Mouse (Mus musculus) hindbrain, embryonic 10.5 days (tissue): Measurements from ENCODE around the gene Os9. TPM values are rescaled to one million over a fixed set of nuclear protein-coding genes. Genes with fewer than 3 reads are reported as not detected.
A peak's percentile ranks its signal among the peaks of the same experiment; 100 is the strongest.

ENCODE experiments used
- DNase-seq: peaks from one replicate; pipeline ENCODE4 v3.0.0-alpha.2; 2017; ENCODE audit warnings: low spot score
- H3K27ac ChIP-seq: fragments of 300-500 bp; sonication (generic); 2 replicates; pipeline ENCODE4 v1.5.1; 2016; ENCODE audit warnings: mild to moderate bottlenecking, moderate library complexity
- H3K27me3 ChIP-seq: fragments of 300-500 bp; sonication (generic); 2 replicates; pipeline ENCODE4 v1.6.1; 2016; ENCODE audit warnings: mild to moderate bottlenecking; ENCODE audit not compliant: poor library complexity, insufficient read depth, severe bottlenecking
- H3K36me3 ChIP-seq: fragments of 300-500 bp; sonication (generic); 2 replicates; pipeline ENCODE4 v1.6.1; 2016; ENCODE audit warnings: mild to moderate bottlenecking, moderate library complexity
- H3K4me1 ChIP-seq: fragments of 300-500 bp; sonication (generic); replicated peaks from 2 replicates; pipeline ENCODE4 v1.6.1; 2016; ENCODE audit warnings: mild to moderate bottlenecking
- H3K4me3 ChIP-seq: fragments of 300-500 bp; sonication (generic); 2 replicates; pipeline ENCODE4 v1.5.1; 2016; ENCODE audit warnings: mild to moderate bottlenecking, moderate library complexity
- H3K9me3 ChIP-seq: fragments of 300-500 bp; sonication (generic); 2 replicates; pipeline ENCODE4 v1.6.1; 2016; ENCODE audit warnings: mild to moderate bottlenecking, moderate library complexity
- WGBS: fragments of 180-500 bp; shearing (Covaris S2); methylation state at CpG from one replicate; pipeline ENCODE4 v1.1.7; 2016; 5-methylcytosine and 5-hydroxymethylcytosine counted together
- polyA plus RNA-seq: library from polyadenylated mRNA; unstranded; fragments of >200 nt; fragmentation: Nextera tagmentation; extraction: Ambion mirVana; gene quantifications from 2 replicates; pipeline ENCODE4 v1.2.1, GENCODE M21; 2016

Os9 gene
- polyA plus RNA-seq, 1 experiment from 2014 or later = 85.5 TPM

GRCm38 (mm10) chr10:127122784-127123435, 2.0 kb upstream of the Os9 start:
- no peaks in the 10 kb centered on the region for H3K9me3 ChIP-seq
- peaks cover 30% of the 10 kb centered on the region for H3K4me1 ChIP-seq
- DNase-seq = peak; percentile 45
- peak overlapping the region; percentile 60 for H3K27ac ChIP-seq
- no peaks in the 10 kb centered on the region for H3K27me3 ChIP-seq
- peaks cover 18% of the 10 kb centered on the region for H3K36me3 ChIP-seq
- peak overlapping the region; percentile 44 for H3K4me3 ChIP-seq
- 11% methylated on average over 13 of the region's 13 CpGs for WGBS

GRCm38 (mm10) chr10:127122018-127122417, 1.1 kb upstream of the Os9 start:
- Histone ChIP-seq H3K27ac (no peak overlapping the region), H3K4me1 (peaks cover 30% of the 10 kb centered on the region), H3K4me3 (peak overlapping the region; percentile 81; the same call in 1 of the 2 replicates), H3K36me3 (peaks cover 27% of the 10 kb centered on the region), H3K27me3 (no peaks in the 10 kb centered on the region), H3K9me3 (no peaks in the 10 kb centered on the region)
- no peak for DNase-seq
- WGBS = 92% methylated on average over 3 of the region's 3 CpGs

- peak overlapping the region; percentile 81 for H3K4me3 ChIP-seq
- no peaks in the 10 kb centered on the region for H3K27me3 ChIP-seq
- H3K4me1 ChIP-seq = peaks cover 30% of the 10 kb centered on the region
- H3K36me3 ChIP-seq = peaks cover 41% of the 10 kb centered on the region
- H3K9me3 ChIP-seq = no peaks in the 10 kb centered on the region
- WGBS = 3% methylated on average over 34 of the region's 34 CpGs
- H3K27ac ChIP-seq = peak overlapping the region; percentile 85
- no peak for DNase-seq
These were observed 448 bp downstream of the Os9 start for GRCm38 (mm10) chr10:127120301-127121065.

- peaks cover 30% of the 10 kb centered on the region for H3K4me1 ChIP-seq
- no peak overlapping the region for H3K27ac ChIP-seq
- 94% methylated on average over 10 of the region's 10 CpGs for WGBS
- H3K4me3 ChIP-seq = no peak overlapping the region
- DNase-seq = no peak
- H3K9me3 ChIP-seq = no peaks in the 10 kb centered on the region
- H3K36me3 ChIP-seq = peaks cover 52% of the 10 kb centered on the region
- H3K27me3 ChIP-seq = no peaks in the 10 kb centered on the region
These were observed 1.7 kb downstream of the Os9 start for GRCm38 (mm10) chr10:127119229-127119628.

GRCm38 (mm10) chr10:127118470-127118869, 2.5 kb downstream of the Os9 start:
- peaks cover 59% of the 10 kb centered on the region for H3K36me3 ChIP-seq
- no peak overlapping the region for H3K27ac ChIP-seq
- WGBS = 93% methylated on average over 11 of the region's 11 CpGs
- no peak overlapping the region for H3K4me3 ChIP-seq
- H3K9me3 ChIP-seq = no peaks in the 10 kb centered on the region
- no peaks in the 10 kb centered on the region for H3K27me3 ChIP-seq
- peaks cover 30% of the 10 kb centered on the region for H3K4me1 ChIP-seq
- DNase-seq = no peak

GRCm38 (mm10) chr10:127115068-127115467, 5.9 kb downstream of the Os9 start:
- Histone ChIP-seq H3K27me3 (no peaks in the 10 kb centered on the region), H3K27ac (no peak overlapping the region), H3K4me1 (peaks cover 5% of the 10 kb centered on the region), H3K9me3 (no peaks in the 10 kb centered on the region), H3K4me3 (no peak overlapping the region), H3K36me3 (peaks cover 76% of the 10 kb centered on the region)
- DNase-seq = no peak
- 84% methylated on average over 2 of the region's 2 CpGs for WGBS

GRCm38 (mm10) chr10:127114408-127114807, 6.5 kb downstream of the Os9 start:
- no peak for DNase-seq
- H3K4me1 ChIP-seq = no peaks in the 10 kb centered on the region
- WGBS = 93% methylated on average over 11 of the region's 11 CpGs

GRCm38 (mm10) chr10:127111001-127111887, 9.7 kb downstream of the Os9 start:
- DNase-seq = no peak
- Histone ChIP-seq H3K27me3 (no peaks in the 10 kb centered on the region), H3K4me1 (no peaks in the 10 kb centered on the region), H3K4me3 (no peak overlapping the region), H3K27ac (no peak overlapping the region), H3K9me3 (no peaks in the 10 kb centered on the region), H3K36me3 (peaks cover 60% of the 10 kb centered on the region)
- 91% methylated on average over 15 of the region's 15 CpGs for WGBS

More at GRCm38 (mm10) chr10:127114408-127114807, 6.5 kb downstream of the Os9 start:
- no peaks in the 10 kb centered on the region for H3K9me3 ChIP-seq
- peaks cover 74% of the 10 kb centered on the region for H3K36me3 ChIP-seq
- no peak overlapping the region for H3K27ac ChIP-seq
- no peaks in the 10 kb centered on the region for H3K27me3 ChIP-seq
- H3K4me3 ChIP-seq = no peak overlapping the region

- peaks cover 52% of the 10 kb centered on the region for H3K36me3 ChIP-seq
- H3K9me3 ChIP-seq = no peaks in the 10 kb centered on the region
- WGBS = 84% methylated on average over 3 of the region's 3 CpGs
- no peak overlapping the region for H3K4me3 ChIP-seq
- no peak overlapping the region for H3K27ac ChIP-seq
- H3K27me3 ChIP-seq = no peaks in the 10 kb centered on the region
- H3K4me1 ChIP-seq = no peaks in the 10 kb centered on the region
- no peak for DNase-seq
These were observed 12.7 kb downstream of the Os9 start for GRCm38 (mm10) chr10:127108262-127108583.

GRCm38 (mm10) chr10:127107563-127108261, 13.2 kb downstream of the Os9 start:
- Histone ChIP-seq H3K9me3 (no peaks in the 10 kb centered on the region), H3K36me3 (peaks cover 50% of the 10 kb centered on the region), H3K27me3 (no peaks in the 10 kb centered on the region), H3K4me3 (no peak overlapping the region), H3K4me1 (no peaks in the 10 kb centered on the region), H3K27ac (no peak overlapping the region)
- WGBS = 94% methylated on average over 16 of the region's 16 CpGs
- DNase-seq = no peak

GRCm38 (mm10) chr10:127103631-127104030, 17.3 kb downstream of the Os9 start:
- peaks cover 58% of the 10 kb centered on the region for H3K36me3 ChIP-seq
- H3K27ac ChIP-seq = no peak overlapping the region
- no peaks in the 10 kb centered on the region for H3K27me3 ChIP-seq
- H3K9me3 ChIP-seq = no peaks in the 10 kb centered on the region
- H3K4me3 ChIP-seq = no peak overlapping the region
- WGBS = 83% methylated on average over 7 of the region's 7 CpGs
- no peak for DNase-seq
- H3K4me1 ChIP-seq = no peaks in the 10 kb centered on the region

- DNase-seq = no peak
- 91% methylated on average over 6 of the region's 6 CpGs for WGBS
- Histone ChIP-seq H3K27ac (no peak overlapping the region), H3K9me3 (no peaks in the 10 kb centered on the region), H3K36me3 (peaks cover 64% of the 10 kb centered on the region), H3K4me3 (no peak overlapping the region), H3K4me1 (no peaks in the 10 kb centered on the region), H3K27me3 (no peaks in the 10 kb centered on the region)
These were observed 19.8 kb downstream of the Os9 start for GRCm38 (mm10) chr10:127101151-127101550.
